Mouse (Mus musculus) ES-E14 (cell line): ENCODE data around the gene Asah2.
"Not testable (repeated sequence)": the region's sequence is repeated elsewhere in the genome, so short reads cannot be mapped to it uniquely, and the experiment has no call there.

Source experiments
- CHD2 ChIP-seq: IDR thresholded peaks from 2 replicates; pipeline ENCODE4 v1.6.1; 2014; ENCODE audit warnings: mild to moderate bottlenecking, low read depth, low read length, inconsistent platforms
- HCFC1 ChIP-seq: IDR thresholded peaks from 2 replicates; pipeline ENCODE4 v1.6.1; 2012; ENCODE audit warnings: low read length, inconsistent platforms, borderline replicate concordance; ENCODE audit not compliant: insufficient read depth
- MAFK ChIP-seq: IDR thresholded peaks from 2 replicates; pipeline ENCODE4 v1.6.1; 2014; ENCODE audit warnings: mild to moderate bottlenecking, low read depth, low read length, inconsistent platforms; ENCODE audit not compliant: insufficient read depth
- ZC3H11A ChIP-seq: IDR thresholded peaks from 2 replicates; pipeline ENCODE4 v1.6.1; 2012; ENCODE audit warnings: low read depth, mild to moderate bottlenecking, inconsistent platforms, low read length, borderline replicate concordance
- ZNF384 ChIP-seq: IDR thresholded peaks from 2 replicates; pipeline ENCODE4 v1.6.1; 2012; ENCODE audit warnings: low read depth, low read length, inconsistent platforms

- not testable (repeated sequence) for TF ChIP-seq ZNF384, ZC3H11A, CHD2, MAFK, HCFC1
Measured at GRCm38 (mm10) chr19:32084813-32085212, 23.2 kb downstream of the Asah2 start.
